Mouse (Mus musculus) liver, adult (tissue): ENCODE measurements around the gene Gm21119.
"Not testable (repeated sequence)": the region's sequence is repeated elsewhere in the genome, so short reads cannot be mapped to it uniquely, and the experiment has no call there.

Experiments
- GATA4 ChIP-seq: IDR thresholded peaks from 2 replicates; pipeline ENCODE4 v1.6.1; 2014; ENCODE audit warnings: mild to moderate bottlenecking, low read length; ENCODE audit not compliant: insufficient replicate concordance

Gene Gm21119

GRCm38 (mm10) chr8:20614619-20615018 is at the start of gene Gm21119:
Gene Gm21119 (plus strand): TSS chr8:20614919.
- not testable (repeated sequence) for TF ChIP-seq GATA4
